Mouse (Mus musculus) brain, embryonic 14.5 days (tissue): ENCODE measurements around the gene Arid3b. TPM values are rescaled to one million over a fixed set of nuclear protein-coding genes. Genes with fewer than 3 reads are reported as not detected.

Experiments used
- DNase-seq: peaks from one replicate; pipeline ENCODE4 v3.0.0-alpha.2; 2011; ENCODE audit warnings: low read depth
- CTCF ChIP-seq: fragments of 200-500 bp; IDR thresholded peaks from 2 replicates; pipeline ENCODE4 v1.5.1; 2012; ENCODE audit warnings: inconsistent platforms, mild to moderate bottlenecking, moderate library complexity, borderline replicate concordance; ENCODE audit not compliant: insufficient read depth, insufficient read length; ENCODE audit errors: extremely low read depth
- POLR2A ChIP-seq: fragments of 200-500 bp; IDR thresholded peaks from 2 replicates; pipeline ENCODE4 v1.6.1; 2012; ENCODE audit warnings: mild to moderate bottlenecking, inconsistent platforms, borderline replicate concordance; ENCODE audit not compliant: poor library complexity, insufficient read depth, insufficient read length, severe bottlenecking; ENCODE audit errors: extremely low read depth
- polyA plus RNA-seq: library from polyadenylated mRNA; depleted of rRNA; stranded (reverse); fragments of >200 nt; gene quantifications from 2 replicates; pipeline ENCODE4 v1.2.3, GENCODE M21; 2012

The Arid3b gene
- polyA plus RNA-seq, 1 experiment: 15.4 TPM

DNA sequence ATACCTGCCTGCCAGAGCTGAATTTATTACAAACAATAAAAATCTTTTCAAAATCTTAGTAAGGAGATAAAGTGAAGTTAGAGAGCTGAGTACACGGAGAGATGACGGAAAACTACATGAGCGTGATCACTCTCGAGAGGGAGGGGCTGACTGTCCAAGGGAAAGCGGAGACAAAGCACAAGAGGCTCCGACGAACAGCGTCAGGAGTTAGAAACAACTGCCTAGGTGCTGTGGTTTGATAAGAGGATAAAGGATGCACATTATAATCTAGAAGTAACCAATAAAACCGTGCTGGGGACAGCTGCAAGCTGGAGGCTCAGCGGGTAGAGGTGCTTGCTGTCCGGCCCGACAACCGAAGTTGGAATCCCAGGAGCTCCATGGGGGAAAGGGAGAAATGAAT is 13.8 kb downstream of the Arid3b start:
- no peak for DNase-seq
- TF ChIP-seq POLR2A: no peak
- TF ChIP-seq CTCF: no peak

DNA sequence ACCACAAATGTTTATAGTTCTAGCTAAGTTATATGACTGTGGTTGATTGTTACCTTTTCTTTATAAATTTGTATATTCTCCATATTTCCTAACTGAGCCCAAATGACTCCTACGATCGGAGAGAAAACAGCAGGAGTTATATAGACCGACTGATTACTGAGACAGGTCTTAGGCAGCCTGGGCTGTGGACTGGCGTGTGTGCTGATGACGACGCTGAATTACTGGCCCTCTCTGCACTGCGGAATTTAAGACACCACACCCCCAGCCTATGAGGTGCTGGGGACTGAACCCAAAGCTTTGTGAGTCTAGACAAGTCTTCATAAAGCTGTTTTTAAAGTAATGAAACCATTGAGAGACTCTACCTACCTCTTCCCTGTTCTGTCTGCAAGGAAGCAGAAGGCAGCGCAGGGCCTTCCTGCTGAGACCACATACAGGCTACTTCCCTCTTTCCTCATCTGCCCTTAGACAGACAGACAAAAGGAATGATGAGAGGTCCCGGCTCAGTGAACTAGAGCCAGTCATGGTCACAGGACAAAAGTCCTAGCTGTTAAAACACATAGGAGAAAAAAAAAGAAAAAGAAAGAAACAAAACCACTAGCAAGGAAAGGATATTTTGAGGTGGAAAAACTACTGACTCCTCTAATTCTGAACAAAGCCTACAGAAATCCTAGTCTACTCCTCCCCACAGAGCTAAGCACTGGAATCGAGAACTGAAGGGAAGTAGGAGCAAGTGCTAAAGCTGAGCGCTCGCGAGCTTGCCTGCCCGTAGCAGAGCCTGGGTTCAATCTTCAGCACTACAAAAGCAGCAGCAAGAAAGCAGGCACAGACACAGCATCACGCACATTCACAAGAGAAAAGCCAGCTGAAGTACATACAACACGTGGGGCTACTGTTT is 16.2 kb downstream of the Arid3b start:
- DNase-seq: no peak
- TF ChIP-seq POLR2A (no peak), CTCF (no peak)

DNA sequence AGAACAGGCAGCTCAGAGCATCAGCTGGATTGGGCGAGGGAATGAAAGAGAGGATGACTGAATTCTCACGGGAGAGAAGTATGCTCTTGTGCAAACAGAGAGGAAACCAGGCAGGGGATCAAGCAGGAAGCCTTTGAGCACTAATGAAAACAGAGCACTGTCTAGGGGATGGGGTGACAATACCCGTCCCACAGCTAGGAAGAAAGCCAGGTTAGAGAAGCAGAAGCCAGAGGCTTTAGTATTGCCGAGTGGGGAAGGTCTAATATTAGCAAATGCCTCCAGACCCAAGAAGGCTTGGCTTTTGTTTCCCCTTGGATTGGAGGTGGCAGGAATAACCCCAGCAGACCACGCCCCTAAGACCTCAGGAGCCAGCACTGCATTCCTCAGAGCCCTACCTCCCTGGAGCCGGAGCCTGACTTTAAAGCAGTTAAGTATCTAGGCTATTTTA is 19.3 kb downstream of the Arid3b start:
- peak; percentile 46 for DNase-seq
- TF ChIP-seq CTCF: no peak
- TF ChIP-seq POLR2A: no peak

GRCm38 (mm10) chr9:57814866-57815265 is 21.7 kb downstream of the Arid3b start:
- TF ChIP-seq CTCF (no peak), POLR2A (no peak)
- DNase-seq: no peak

DNA sequence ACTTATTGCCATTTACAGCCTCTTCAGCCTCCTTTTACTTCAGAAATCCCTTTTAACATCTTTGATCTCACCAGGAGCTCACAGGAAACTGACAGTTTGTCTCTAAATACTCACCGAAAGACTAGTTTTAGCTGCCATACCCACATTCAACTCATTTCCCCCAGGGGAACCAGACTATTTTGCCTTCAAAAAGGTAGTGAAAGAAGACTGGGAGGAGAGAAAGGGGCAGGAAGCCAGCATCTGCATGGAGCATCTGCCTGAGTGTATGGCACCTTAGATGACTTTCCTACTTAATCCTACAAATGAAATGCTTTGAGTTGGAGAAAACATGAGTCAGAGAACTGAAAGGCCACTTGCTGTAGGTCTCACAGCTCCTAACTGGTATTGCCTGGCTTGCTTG is 22.6 kb downstream of the Arid3b start:
- DNase-seq: no peak
- TF ChIP-seq CTCF (no peak), POLR2A (no peak)

DNA sequence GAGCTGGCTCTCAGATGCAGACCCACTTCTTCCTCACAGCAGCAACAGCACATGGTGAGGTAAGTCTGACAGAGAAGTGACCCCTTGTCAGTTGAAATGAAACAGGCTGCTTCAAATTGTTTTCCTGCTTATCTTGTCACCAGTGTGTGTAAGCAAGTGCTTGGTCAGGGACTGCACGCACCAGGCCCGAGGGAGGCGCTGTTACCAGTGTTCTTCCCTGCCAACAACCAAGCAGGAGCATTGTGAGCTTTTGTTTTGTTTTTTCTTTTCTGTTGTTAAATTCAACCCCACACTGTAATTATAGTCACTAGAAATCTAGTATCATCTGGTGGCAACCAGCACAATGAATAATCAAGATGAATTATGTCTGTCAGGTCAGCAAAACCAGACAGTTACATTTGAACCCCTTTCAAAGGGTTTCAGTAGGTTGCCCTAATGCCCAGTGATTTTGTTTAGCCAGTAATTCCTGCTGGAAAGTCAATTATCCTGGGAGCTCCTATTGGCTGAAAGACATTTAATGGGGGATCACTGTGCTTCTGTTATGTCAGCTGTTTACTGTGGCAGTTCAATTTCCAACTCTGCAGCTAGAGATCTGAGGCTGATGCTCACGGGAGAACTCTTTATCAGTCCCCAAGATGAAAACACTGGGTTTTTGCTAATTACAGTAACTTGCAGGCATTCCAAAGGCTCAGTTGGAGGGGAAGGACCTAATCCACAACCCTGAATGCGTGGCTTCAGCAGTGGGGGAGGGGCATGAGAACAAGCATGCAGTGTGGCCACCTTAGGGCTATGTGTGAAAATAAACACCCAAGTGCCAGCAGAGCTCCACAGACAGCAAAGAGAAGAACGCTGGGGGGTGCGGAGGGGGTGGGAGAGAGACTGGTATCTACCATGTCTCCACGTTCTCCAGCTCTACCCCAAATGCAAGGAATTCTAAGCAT is 24.5 kb downstream of the Arid3b start:
- peak; percentile 70 for DNase-seq
- TF ChIP-seq POLR2A (no peak), CTCF (0 out of 2 replicates have a peak, but pooled peaks have one; percentile 10)

DNA sequence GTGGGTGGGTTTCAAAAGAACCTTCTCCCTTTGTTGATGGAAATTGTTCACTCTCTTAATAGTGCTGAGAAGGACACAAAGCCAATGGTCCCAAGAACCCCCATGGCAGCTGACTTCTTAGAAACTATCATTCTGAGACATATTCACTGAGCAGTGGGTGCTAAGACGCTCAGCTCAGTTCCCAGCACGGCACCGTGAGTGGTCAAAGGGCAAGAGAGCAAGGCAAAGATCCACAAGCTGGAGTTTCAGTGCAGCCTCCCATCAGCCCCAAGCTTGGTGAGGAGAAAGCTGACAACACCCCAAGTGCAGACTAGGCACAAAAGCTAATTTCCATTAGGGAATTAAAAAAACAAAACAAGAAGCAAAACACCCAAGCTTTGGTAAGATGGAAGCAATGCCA is 25.9 kb downstream of the Arid3b start:
- no peak for DNase-seq
- TF ChIP-seq POLR2A (no peak), CTCF (no peak)

DNA sequence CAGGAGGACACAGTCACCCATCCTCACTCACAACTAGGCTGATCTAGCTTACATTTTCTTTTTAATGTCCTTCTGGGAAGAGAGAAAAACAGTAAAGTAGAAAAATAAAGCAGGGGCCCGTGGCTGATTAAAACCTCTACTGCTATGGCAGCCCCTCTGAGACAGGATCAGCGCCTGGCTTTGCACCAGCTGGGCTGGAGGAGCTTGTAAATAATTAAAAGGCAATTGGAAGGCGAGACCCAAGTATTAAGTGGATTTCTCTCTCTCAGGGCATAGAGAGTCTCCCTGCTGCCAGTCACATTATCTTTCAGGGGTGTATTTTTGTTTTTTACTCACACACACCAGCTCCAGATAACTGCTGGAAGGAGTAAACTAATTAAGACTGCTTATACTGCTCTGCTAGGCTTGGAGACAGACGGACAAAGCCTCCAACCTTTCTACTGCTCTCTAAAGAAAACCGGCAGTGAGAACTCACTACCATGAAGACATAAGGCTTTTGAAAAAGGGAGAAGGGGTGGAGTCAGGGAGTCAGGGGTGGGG is 27.8 kb downstream of the Arid3b start:
- DNase-seq: peak; percentile 84
- no peak for TF ChIP-seq POLR2A
- no peak for TF ChIP-seq CTCF

GRCm38 (mm10) chr9:57807174-57807651 is 29.4 kb downstream of the Arid3b start:
- DNase-seq: peak; percentile 42
- TF ChIP-seq POLR2A: no peak

DNA sequence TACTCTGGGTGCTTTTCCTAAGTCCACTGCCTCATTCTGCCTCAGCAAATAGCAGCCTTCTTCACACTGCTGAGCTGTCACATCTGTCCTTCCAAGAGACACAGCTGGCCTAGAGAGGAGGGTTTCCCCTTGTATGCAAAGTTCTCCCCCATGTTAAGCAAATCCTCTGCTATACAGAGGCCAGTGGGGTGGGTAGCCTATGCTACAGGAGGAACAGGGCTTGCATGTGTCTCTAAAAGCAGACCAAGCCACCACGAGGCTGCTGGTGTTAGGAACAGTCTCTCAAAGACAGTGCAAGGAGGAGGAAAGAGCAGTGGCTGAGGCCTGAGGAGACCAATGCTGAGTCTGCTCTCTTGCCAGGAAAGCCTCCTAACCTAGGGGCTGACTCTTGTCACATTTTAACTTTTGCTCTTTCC is 30.5 kb downstream of the Arid3b start:
- TF ChIP-seq POLR2A: no peak
- no peak for TF ChIP-seq CTCF
- DNase-seq: no peak
